Mouse (Mus musculus): ENCODE results near the gene Pard3b.

GRCm38 (mm10) chr1:61967124-61967523 is 328.5 kb downstream of the Pard3b start:
- no peak for TF ChIP-seq CTCF (IDR thresholded peaks at IDR 0.05; ENCODE audit: borderline replicate concordance, control insufficient read depth, extremely low read depth, insufficient read depth, low read length, poor library complexity)
- TF ChIP-seq POLR2A (IDR thresholded peaks at IDR 0.05; ENCODE audit: control insufficient read depth, extremely low read depth, insufficient read depth, low read length, poor library complexity), result no peak

Data from thymus, adult 2 months (tissue).